Mouse (Mus musculus) WW6 (cell line): ENCODE data around the gene Cdk18.

ENCODE experiments used
- DNase-seq: peaks from one replicate; pipeline ENCODE4 v3.0.0-alpha.2; 2013; ENCODE audit warnings: low read depth, low spot score

Cdk18 gene

GRCm38 (mm10) chr1:132113098-132113497 is 26.4 kb downstream of the Cdk18 start:
- no peak for DNase-seq

GRCm38 (mm10) chr1:132112426-132112825 is 27.1 kb downstream of the Cdk18 start:
- no peak for DNase-seq

GRCm38 (mm10) chr1:132111411-132111810 is 28.1 kb downstream of the Cdk18 start:
- DNase-seq, result no peak

GRCm38 (mm10) chr1:132109368-132109767 is 30.1 kb downstream of the Cdk18 start:
- DNase-seq, result no peak

GRCm38 (mm10) chr1:132104353-132104752 is 35.1 kb downstream of the Cdk18 start:
- DNase-seq, result no peak

- DNase-seq, result no peak
Measured at GRCm38 (mm10) chr1:132101953-132102697, 37.4 kb downstream of the Cdk18 start.

- no peak for DNase-seq
Measured at GRCm38 (mm10) chr1:132099775-132100174, 39.7 kb downstream of the Cdk18 start.

GRCm38 (mm10) chr1:132099016-132099415 is 40.5 kb downstream of the Cdk18 start:
- DNase-seq, result no peak

GRCm38 (mm10) chr1:132098076-132098475 is 41.4 kb downstream of the Cdk18 start:
- no peak for DNase-seq

GRCm38 (mm10) chr1:132095356-132096004 is 44.0 kb downstream of the Cdk18 start:
- DNase-seq, result no peak

GRCm38 (mm10) chr1:132093269-132093668 is 46.2 kb downstream of the Cdk18 start:
- DNase-seq, result no peak

GRCm38 (mm10) chr1:132090266-132090665 is 49.2 kb downstream of the Cdk18 start:
- no peak for DNase-seq

GRCm38 (mm10) chr1:132089767-132090166 is 49.7 kb downstream of the Cdk18 start:
- no peak for DNase-seq

GRCm38 (mm10) chr1:132088181-132088671 is 51.3 kb downstream of the Cdk18 start:
- no peak for DNase-seq

- DNase-seq, result no peak
Measured at GRCm38 (mm10) chr1:132085181-132086049, 54.1 kb downstream of the Cdk18 start.

- DNase-seq, result no peak
Measured at GRCm38 (mm10) chr1:132078413-132078812, 61.1 kb downstream of the Cdk18 start.

GRCm38 (mm10) chr1:132075576-132075975 is 63.9 kb downstream of the Cdk18 start:
- no peak for DNase-seq

GRCm38 (mm10) chr1:132070659-132071058 is 68.8 kb downstream of the Cdk18 start:
- DNase-seq, result no peak

- no peak for DNase-seq
Measured at GRCm38 (mm10) chr1:132069436-132069835, 70.0 kb downstream of the Cdk18 start.

GRCm38 (mm10) chr1:132067261-132068255 is 71.9 kb downstream of the Cdk18 start, which contains the start of gene Mfsd4a:
TSS of gene Mfsd4a (minus strand) at chr1:132068062.
- DNase-seq, result no peak
